Mouse (Mus musculus) embryonic fibroblast, embryonic 13.5 days (primary cell): ENCODE measurements at regions not wholly inside any gene's neighbourhood (a gene's known extent, or its start where the extent isn't known, plus 50 kb on each side); places are given as distances from the start of the nearest gene placed in this dataset.
A peak's percentile ranks its signal among the peaks of the same experiment; 100 is the strongest.
"Not testable (repeated sequence)": the region's sequence is repeated elsewhere in the genome, so short reads cannot be mapped to it uniquely, and the experiment has no call there.

ENCODE experiments used
- H3K27ac ChIP-seq: 2 replicates; pipeline ENCODE4 v1.5.1; 2012; ENCODE audit warnings: low read length, control low read depth, inconsistent platforms; ENCODE audit not compliant: insufficient read depth
- H3K4me1 ChIP-seq: 2 replicates; pipeline ENCODE4 v1.6.1; 2011; ENCODE audit warnings: low read length; ENCODE audit not compliant: control insufficient read depth, insufficient read depth
- H3K4me3 ChIP-seq: 2 replicates; pipeline ENCODE4 v1.5.1; 2011; ENCODE audit warnings: mild to moderate bottlenecking, control low read depth, low read length; ENCODE audit not compliant: insufficient read depth
- CTCF ChIP-seq: IDR thresholded peaks from 2 replicates; pipeline ENCODE4 v1.5.1; 2011; ENCODE audit warnings: mild to moderate bottlenecking, control low read depth, low read length, moderate library complexity, borderline replicate concordance; ENCODE audit not compliant: insufficient read depth
- POLR2A ChIP-seq: IDR thresholded peaks from 2 replicates; pipeline ENCODE4 v1.6.1; 2011; ENCODE audit warnings: low read depth, mild to moderate bottlenecking, control low read depth, low read length, moderate library complexity

DNA sequence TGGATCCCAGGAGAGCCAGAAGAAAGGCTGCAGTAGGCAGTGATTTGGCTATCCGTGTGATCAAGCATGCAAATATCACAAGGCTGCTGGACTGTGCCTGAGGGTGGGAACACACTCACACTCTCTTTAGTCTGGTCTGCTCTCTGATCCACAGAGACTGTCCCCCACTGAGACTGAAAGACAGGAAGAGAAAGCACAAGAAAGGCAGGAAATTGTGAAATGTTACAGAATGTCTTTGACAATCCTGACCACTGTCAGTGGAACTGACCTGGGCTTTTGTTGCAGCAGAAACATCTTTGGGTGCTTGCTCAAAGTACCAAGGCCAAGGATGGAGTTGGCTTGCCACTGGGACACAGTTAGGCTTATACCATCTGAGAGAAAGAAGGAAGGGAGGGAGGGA is 52.3 kb upstream of the Gpd2 start:
- Histone ChIP-seq H3K27ac (no peak overlapping the region), H3K4me3 (no peak overlapping the region), H3K4me1 (no peaks in the 10 kb centered on the region; the same call in 1 of the 2 replicates)
- TF ChIP-seq CTCF (no peak), POLR2A (no peak)

DNA sequence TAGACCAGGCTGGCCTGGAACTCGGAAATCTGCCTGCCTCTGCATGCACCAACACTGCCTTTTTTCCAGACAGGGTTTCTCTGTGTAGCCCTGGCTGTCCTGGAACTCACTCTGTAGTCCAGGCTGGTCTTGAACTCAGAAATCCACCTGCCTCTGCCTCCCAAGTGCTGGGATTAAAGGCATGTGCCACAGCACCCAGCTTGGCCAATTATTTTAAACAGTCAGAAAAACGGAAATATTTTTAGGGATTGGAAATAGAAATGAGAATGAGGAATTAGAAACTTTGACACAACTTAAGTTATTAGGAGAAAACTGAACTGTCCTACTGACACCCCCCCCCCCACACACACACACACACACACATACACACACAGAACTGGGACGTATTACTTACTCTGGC is 54.3 kb upstream of the Gpd2 start:
- H3K4me3 ChIP-seq, H3K27ac ChIP-seq, H3K4me1 ChIP-seq: not testable (repeated sequence)

- Histone ChIP-seq H3K4me1 (peaks cover 5% of the 10 kb centered on the region), H3K27ac (peak overlapping the region; percentile 77), H3K4me3 (peak overlapping the region; percentile 92)
- TF ChIP-seq POLR2A (peak; percentile 42), CTCF (no peak)
Measured at GRCm38 (mm10) chr2:57181692-57182541, 55.5 kb upstream of the Gpd2 start.

DNA sequence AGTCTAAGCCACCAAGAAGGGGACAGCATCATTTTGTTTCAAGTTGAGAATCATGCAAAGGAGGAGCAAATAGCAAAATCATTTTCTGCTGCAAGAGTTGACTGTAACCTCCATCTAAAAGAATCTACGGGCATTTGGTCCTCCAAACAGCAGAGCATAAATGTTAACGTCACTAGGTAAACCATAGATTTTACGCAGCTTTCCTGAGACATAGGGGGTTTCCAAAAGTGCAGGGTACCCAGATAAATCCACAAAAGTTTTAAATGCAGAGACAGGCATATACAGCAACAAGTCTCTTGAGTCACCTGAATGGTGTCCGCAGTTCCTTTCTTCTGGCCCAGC is 56.1 kb upstream of the Gpd2 start:
- peak overlapping the region; percentile 92 for H3K4me3 ChIP-seq
- no peak overlapping the region for H3K27ac ChIP-seq
- H3K4me1 ChIP-seq = peaks cover 5% of the 10 kb centered on the region
- TF ChIP-seq CTCF (no peak), POLR2A (no peak)

DNA sequence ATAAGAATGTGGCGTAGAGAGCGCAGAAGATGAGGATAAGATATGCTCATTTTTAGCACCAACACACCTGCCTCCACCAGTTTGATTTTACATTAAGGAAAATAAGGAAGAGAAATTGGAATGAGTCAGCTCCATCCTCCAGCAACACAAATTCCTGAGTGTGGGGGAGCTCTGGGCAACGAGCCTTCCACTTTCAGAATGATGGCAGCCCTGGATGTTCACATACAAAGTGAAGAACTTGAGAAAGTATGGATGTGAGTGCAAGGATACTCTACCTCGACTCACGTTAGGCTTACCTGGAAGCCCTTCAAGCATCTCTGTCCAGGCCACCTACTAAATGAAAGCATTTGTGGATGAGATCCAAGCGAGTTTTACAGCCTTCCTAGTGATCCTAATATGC is 54.3 kb upstream of the Nr4a2 start:
- Histone ChIP-seq H3K27ac (peak overlapping the region; percentile 20; the same call in 1 of the 2 replicates), H3K4me1 (peaks cover 5% of the 10 kb centered on the region), H3K4me3 (no peak overlapping the region)
- TF ChIP-seq CTCF (no peak), POLR2A (no peak)

DNA sequence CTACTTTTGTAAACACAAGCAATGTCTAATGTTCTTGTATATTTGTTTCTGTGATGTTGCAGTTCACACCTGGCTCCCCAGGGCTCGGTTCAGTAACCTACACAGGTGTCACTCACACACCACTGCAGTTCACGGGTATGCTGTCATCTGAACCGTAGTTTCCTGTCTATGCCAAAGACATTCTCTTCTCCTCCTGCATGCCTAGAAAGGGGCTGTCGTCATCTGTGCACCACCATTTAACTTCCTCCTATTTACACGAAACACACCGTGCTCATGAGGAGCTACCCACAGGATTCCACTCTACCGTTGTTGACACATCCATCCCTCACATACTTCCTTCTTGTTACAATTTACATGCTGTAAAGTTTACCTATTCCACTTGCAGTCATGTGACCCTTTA is 52.7 kb upstream of the Nr4a2 start:
- no peak for TF ChIP-seq CTCF
- Histone ChIP-seq H3K4me3 (no peak overlapping the region), H3K4me1 (peaks cover 5% of the 10 kb centered on the region), H3K27ac (no peak overlapping the region)

DNA sequence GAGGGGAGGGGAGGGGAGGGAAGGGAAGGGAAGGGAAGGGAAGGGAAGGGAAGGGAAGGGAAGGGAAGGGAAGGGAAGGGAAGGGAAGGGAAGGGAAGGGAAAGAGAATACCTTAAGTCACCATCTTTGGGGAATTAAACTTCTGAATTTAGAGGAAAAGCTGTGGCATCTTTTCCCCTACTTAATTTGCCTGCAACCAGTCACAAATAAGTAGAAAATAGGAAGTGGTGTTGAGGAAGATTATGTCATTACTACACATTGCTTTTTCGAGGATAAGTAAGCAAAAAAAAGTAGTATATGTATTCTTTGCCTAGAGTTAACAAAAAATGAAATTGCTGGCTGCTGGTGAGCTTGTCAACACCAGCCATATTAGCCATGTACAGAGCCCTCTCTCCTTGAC is 51.4 kb upstream of the Nr4a2 start:
- peaks cover 5% of the 10 kb centered on the region for H3K4me1 ChIP-seq
- no peak overlapping the region for H3K27ac ChIP-seq
- H3K4me3 ChIP-seq = no peak overlapping the region
- no peak for TF ChIP-seq CTCF
- no peak for TF ChIP-seq POLR2A
